Mouse (Mus musculus): ENCODE measurements around the gene Osbpl6.

Osbpl6 gene

GRCm38 (mm10) chr2:76498891-76499290, 92.6 kb downstream of the Osbpl6 start:
- no peak for DNase-seq (ENCODE audit: low read depth)

GRCm38 (mm10) chr2:76504122-76504839, 98.0 kb downstream of the Osbpl6 start:
- DNase-seq (ENCODE audit: low read depth), result no peak

GRCm38 (mm10) chr2:76504989-76505388, 98.7 kb downstream of the Osbpl6 start:
- DNase-seq (ENCODE audit: low read depth), result no peak

- no peak for DNase-seq (ENCODE audit: low read depth)
Measured at GRCm38 (mm10) chr2:76511281-76511721, 105.0 kb downstream of the Osbpl6 start.

GRCm38 (mm10) chr2:76512133-76512532, 105.8 kb downstream of the Osbpl6 start:
- no peak for DNase-seq (ENCODE audit: low read depth)

GRCm38 (mm10) chr2:76512888-76513287, 106.6 kb downstream of the Osbpl6 start:
- DNase-seq (ENCODE audit: low read depth), result no peak

- DNase-seq (ENCODE audit: low read depth), result no peak
Measured at GRCm38 (mm10) chr2:76513296-76513695, 107.0 kb downstream of the Osbpl6 start.

- DNase-seq (ENCODE audit: low read depth), result no peak
Measured at GRCm38 (mm10) chr2:76517471-76517870, 111.2 kb downstream of the Osbpl6 start.

- DNase-seq (ENCODE audit: low read depth), result no peak
Measured at GRCm38 (mm10) chr2:76518407-76519063, 112.2 kb downstream of the Osbpl6 start.

- no peak for DNase-seq (ENCODE audit: low read depth)
Measured at GRCm38 (mm10) chr2:76521585-76521984, 115.3 kb downstream of the Osbpl6 start.

GRCm38 (mm10) chr2:76524451-76524850, 118.1 kb downstream of the Osbpl6 start:
- DNase-seq (ENCODE audit: low read depth), result no peak

- no peak for DNase-seq (ENCODE audit: low read depth)
Measured at GRCm38 (mm10) chr2:76525645-76526044, 119.3 kb downstream of the Osbpl6 start.

GRCm38 (mm10) chr2:76532490-76533126, 126.3 kb downstream of the Osbpl6 start:
- DNase-seq (ENCODE audit: low read depth), result no peak

GRCm38 (mm10) chr2:76534932-76535331, 128.6 kb downstream of the Osbpl6 start:
- no peak for DNase-seq (ENCODE audit: low read depth)

- DNase-seq (ENCODE audit: low read depth), result no peak
Measured at GRCm38 (mm10) chr2:76541900-76542299, 135.6 kb downstream of the Osbpl6 start.

- no peak for DNase-seq (ENCODE audit: low read depth)
Measured at GRCm38 (mm10) chr2:76542921-76543320, 136.6 kb downstream of the Osbpl6 start.

GRCm38 (mm10) chr2:76545539-76545938, 139.2 kb downstream of the Osbpl6 start:
- DNase-seq (ENCODE audit: low read depth), result no peak

GRCm38 (mm10) chr2:76548171-76548570, 141.9 kb downstream of the Osbpl6 start:
- no peak for DNase-seq (ENCODE audit: low read depth)

- DNase-seq (ENCODE audit: low read depth), result no peak
Measured at GRCm38 (mm10) chr2:76548836-76549235, 142.5 kb downstream of the Osbpl6 start.

GRCm38 (mm10) chr2:76549316-76549715, 143.0 kb downstream of the Osbpl6 start:
- no peak for DNase-seq (ENCODE audit: low read depth)

GRCm38 (mm10) chr2:76555852-76556558, 149.7 kb downstream of the Osbpl6 start:
- no peak for DNase-seq (ENCODE audit: low read depth)

GRCm38 (mm10) chr2:76560146-76560545, 153.8 kb downstream of the Osbpl6 start:
- no peak for DNase-seq (ENCODE audit: low read depth)

Data from naive thymus-derived CD4-positive, alpha-beta T cell, adult 2 months (primary cell).